Mouse (Mus musculus) cortical plate, adult 2 months (tissue): ENCODE results near the gene Olfr1368.

Source experiments
- CTCF ChIP-seq: fragments of 200-500 bp; IDR thresholded peaks from 2 replicates; pipeline ENCODE4 v1.5.1; 2011; ENCODE audit warnings: mild to moderate bottlenecking, control low read depth, low read length; ENCODE audit not compliant: insufficient read depth; ENCODE audit errors: extremely low read depth
- POLR2A ChIP-seq: fragments of 200-500 bp; IDR thresholded peaks from 2 replicates; pipeline ENCODE4 v1.6.1; 2011; ENCODE audit warnings: mild to moderate bottlenecking, low read length, control low read depth; ENCODE audit not compliant: insufficient read depth; ENCODE audit errors: extremely low read depth

DNA sequence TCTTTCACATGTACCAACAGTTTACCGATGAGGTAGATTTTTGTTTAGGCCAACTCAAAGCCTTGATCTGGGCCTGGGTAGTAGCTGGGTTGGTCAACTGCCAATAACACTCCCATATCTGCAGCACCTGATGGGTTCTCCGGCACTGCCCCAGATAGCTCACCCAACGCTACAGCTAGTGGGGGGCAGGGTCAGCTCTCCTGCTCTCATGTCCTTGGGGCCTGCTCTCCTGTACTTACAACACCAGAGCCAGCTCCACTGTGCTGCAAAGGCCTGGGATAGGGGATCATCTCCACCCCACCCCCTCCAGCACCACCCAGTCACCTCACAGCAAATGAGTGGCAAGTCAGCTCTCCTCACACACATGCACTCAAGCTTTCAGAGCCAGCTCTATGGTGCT lies 35.9 kb downstream of the Olfr1368 start:
- TF ChIP-seq CTCF (no peak), POLR2A (no peak)
